Mouse (Mus musculus) ovary, adult 18-20 months (tissue): ENCODE results near the gene Pcgf3.

Experiments used
- DNase-seq: peaks from one replicate; pipeline ENCODE4 v3.0.0; 2022; ENCODE audit warnings: low spot score, mixed read lengths

Gene Pcgf3

GRCm38 (mm10) chr5:108461082-108462065, at the start of gene Pcgf3:
Pcgf3 (plus strand) TSS chr5:108461232.
- DNase-seq = peak; percentile 96

DNA sequence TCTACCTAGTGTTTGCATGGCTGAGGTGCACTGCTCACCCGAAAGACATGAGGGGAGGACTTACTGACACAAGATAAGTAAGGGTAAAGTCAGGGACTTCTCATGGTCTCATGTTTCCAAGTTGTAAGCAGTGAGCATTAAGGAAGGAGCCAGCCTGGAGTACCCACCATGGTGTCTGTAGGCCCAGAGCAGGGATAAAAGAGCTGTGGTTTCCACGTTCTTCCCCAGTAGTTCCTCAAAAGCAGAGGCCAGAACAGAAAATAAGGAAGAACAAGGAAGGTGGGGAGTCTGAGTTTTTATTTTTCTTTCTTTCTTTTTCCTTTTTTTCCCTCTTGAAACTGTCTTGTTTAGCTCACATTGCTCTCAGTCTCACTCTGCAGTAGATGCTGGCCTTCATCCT, 46.3 kb upstream of the Pcgf3 start:
- DNase-seq = no peak

- DNase-seq = no peak
These were observed 38.3 kb upstream of the Pcgf3 start for GRCm38 (mm10) chr5:108422741-108423140.

GRCm38 (mm10) chr5:108423427-108423826, 37.6 kb upstream of the Pcgf3 start:
- DNase-seq = no peak

DNA sequence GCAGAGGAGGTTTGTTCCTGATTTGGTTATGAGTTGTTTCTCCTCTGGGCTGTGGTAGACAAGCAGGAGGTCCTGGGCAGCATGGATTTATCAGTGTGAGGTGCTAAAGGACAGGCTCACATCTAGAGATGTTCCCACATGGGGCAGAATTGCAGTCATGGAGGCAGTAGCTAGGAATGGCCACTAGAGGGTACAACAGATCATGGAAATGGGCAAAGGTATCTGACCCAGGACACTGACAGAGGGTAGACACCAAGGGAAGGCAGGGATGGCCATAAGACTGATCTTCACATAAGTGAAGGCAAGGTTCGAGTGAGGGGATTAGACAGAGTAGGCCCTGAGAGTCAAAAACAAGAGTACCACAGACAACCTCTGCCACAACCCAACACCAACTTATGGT, 33.8 kb upstream of the Pcgf3 start:
- no peak for DNase-seq

GRCm38 (mm10) chr5:108431196-108431595, 29.8 kb upstream of the Pcgf3 start:
- no peak for DNase-seq

- peak; percentile 78 for DNase-seq
These were observed 27.0 kb upstream of the Pcgf3 start, which contains the start of gene Atp5k for GRCm38 (mm10) chr5:108433804-108434587. Atp5k (minus strand) TSS chr5:108434448.

DNA sequence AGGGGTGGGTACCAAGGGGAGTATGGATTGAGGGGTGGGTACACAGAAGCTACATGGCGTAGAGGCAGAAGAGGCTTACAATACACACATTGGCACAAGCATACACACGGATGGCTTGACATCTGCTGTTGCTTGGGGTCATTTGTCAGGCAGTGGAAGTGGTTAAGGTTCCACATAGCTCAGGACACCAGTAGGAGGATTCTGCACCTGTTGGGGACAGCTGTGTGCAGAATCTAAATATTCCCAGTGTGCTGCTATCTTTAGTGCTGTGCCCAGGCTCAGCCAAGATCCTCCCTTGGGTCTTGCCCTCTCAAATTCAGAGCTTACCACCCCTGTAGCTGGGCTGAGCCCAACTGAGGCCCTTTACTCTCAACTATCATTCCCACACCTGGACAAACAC, 24.9 kb upstream of the Pcgf3 start:
- no peak for DNase-seq

GRCm38 (mm10) chr5:108446973-108447372, 14.1 kb upstream of the Pcgf3 start:
- no peak for DNase-seq

- no peak for DNase-seq
These were observed 13.2 kb upstream of the Pcgf3 start for GRCm38 (mm10) chr5:108447857-108448256.

DNA sequence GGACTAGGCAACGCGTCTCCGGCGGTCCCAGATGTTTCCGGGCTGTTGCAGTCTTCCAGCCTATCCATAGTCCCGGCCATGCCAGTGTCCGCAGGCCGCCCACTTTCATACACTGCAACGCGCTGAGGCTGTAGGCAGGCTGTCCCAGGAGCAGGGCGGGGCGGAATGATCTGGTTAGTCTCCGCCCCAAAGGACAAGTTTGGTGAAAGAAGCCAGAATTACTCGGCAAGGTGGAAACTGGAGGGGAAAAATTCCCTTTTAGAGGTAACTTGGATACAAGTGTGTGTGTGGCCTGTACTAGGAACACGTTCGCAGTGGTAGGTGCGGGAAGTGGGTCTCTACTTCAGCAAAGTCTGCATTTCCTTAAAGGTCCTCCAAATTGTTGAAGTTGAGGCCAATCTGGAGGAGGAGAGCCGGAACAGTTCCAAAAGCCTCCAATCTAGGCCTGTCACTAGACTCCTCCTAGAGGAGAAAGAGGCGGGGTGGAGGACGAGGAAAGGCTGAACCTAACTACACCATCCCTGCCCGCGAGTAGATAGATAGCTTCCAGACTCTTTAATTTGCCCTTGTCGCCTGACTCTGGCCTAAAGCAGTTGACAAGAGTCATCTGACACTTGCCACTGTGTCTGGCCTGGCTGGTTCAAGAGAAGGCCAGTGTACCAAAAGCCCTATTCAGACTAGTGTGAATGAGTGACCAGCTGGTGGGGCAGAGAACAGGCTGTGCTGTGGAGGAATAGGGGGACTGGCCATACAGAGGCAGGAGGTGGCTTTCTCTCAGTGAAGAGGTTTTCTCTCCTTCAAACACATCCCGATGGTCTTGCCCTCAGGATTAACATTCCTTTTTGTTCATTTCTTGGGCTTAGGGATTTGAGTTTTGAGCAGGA, 12.0 kb upstream of the Pcgf3 start, which contains the start of gene Mfsd7a:
TSS of gene Mfsd7a (minus strand) at position 107 of the 884 bp plus-strand sequence.
- peak; percentile 73 for DNase-seq

GRCm38 (mm10) chr5:108450837-108451540, 10.0 kb upstream of the Pcgf3 start:
- DNase-seq = no peak

- DNase-seq = no peak
These were observed 9.4 kb upstream of the Pcgf3 start for GRCm38 (mm10) chr5:108451611-108452010.

DNA sequence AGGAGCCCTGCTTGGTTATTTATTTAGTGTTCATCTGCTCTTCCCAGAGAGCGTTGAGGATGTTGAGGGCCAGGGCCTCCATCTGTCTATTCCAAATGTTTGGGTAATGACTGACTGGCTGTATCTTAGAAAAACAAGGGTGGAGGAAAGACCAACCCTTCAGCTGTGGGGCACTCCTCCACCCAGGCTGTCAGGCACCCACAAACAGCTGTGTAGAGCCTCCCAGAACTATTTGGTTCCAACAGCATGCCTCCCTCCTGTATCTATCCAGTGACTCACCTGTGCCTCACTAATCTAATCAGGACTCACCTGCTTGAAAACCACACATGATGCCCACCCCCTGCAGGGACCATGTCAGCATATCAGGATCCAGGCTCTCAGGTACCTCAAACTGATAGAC, 8.6 kb upstream of the Pcgf3 start:
- DNase-seq = no peak

DNA sequence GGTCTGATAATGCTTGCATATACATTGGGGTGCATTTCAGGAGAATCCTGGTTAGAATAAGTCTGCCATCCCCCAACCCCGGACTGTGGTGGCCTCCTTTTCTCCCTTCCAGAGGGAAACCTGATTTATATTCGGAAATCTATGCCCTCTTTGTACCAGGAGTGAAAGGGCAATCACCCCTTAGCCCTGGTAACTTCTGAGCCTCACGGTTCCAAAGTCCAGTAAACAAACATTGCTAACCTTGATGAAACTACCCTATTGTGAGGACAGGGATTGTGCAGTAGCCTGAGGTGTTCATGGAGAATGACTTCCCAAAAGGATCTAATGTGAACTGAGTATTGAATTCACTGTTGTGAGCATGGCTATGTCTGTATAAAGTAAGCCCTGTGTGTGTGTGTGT, 6.9 kb upstream of the Pcgf3 start:
- no peak for DNase-seq

- no peak for DNase-seq
These were observed 2.3 kb upstream of the Pcgf3 start for GRCm38 (mm10) chr5:108458706-108459105.

- DNase-seq = no peak
These were observed 571 bp upstream of the Pcgf3 start for GRCm38 (mm10) chr5:108460461-108460860.

DNA sequence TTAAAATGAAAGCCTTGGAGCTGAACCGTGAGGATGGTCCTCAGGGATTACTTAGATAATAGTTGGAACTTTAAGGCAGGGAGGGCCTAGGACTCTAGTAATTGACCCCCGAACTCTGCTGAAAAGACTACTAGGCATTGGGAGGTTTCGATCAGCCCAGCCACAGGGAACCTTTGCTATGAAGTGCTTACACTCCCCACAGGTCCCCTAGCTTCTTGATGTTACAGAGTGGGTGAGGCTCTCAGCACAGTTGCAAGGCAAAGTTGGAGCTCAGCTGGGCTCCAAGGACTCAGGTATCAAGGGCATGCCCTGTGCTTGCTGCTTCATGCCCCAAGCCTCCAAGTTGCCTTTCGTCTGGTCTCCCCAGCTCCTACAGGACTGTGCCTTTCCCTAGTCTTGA, 1.4 kb downstream of the Pcgf3 start:
- no peak for DNase-seq

GRCm38 (mm10) chr5:108465131-108465891, 4.3 kb downstream of the Pcgf3 start:
- no peak for DNase-seq

DNA sequence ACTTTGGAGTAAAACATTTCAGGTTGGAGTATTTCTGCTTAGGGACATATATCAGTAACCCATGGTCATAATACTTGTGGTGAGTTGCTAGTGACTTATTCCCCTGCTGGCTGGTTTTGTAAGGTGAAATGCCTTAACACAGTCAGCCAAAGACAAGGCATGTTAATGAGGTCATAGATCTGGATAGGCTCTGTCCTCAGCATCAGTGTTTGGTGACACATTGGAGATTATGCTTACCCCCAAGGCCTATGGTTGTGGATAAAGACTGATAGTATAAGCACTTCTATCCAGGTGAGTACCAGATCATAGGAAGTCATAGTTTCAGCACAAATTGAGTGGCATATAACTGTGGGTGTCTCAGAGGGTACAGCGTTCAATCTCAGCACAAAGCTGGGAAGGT, 5.6 kb downstream of the Pcgf3 start:
- no peak for DNase-seq
